Mouse (Mus musculus) MEL (cell line): Measurements from ENCODE around the gene Ybx2. TPM values are rescaled to one million over a fixed set of nuclear protein-coding genes. Genes with fewer than 3 reads are reported as not detected.
A peak's percentile ranks its signal among the peaks of the same experiment; 100 is the strongest.

Experiments
- DNase-seq: peaks from one replicate; pipeline ENCODE4 v3.0.0; 2011; ENCODE audit warnings: low read depth, low spot score
- H3K27ac ChIP-seq: 2 replicates; pipeline ENCODE4 v1.5.1; 2012; ENCODE audit warnings: low read depth, mild to moderate bottlenecking, control low read depth, low read length, moderate library complexity; ENCODE audit not compliant: control insufficient read depth
- H3K27me3 ChIP-seq, 2 experiments: fragments of 150-350 bp in 1 of 2; sonication (generic) in 1 of 2; 2 replicates each; pipeline ENCODE4 v1.6.1; 2012; ENCODE audit warnings: low read length in 2 of 2, mild to moderate bottlenecking in 2 of 2, improper control_type of control experiment in 1 of 2, moderate library complexity in 1 of 2; ENCODE audit not compliant: insufficient read depth in 2 of 2, control insufficient read depth in 1 of 2
- H3K36me3 ChIP-seq, 2 experiments: 2 replicates each; pipeline ENCODE4 v1.6.1; 2012 to 2014; ENCODE audit warnings: low read length in 2 of 2, improper control_type of control experiment in 1 of 2, inconsistent platforms in 1 of 2, mild to moderate bottlenecking in 1 of 2; ENCODE audit not compliant: insufficient read depth in 2 of 2, control insufficient read depth in 1 of 2
- H3K4me1 ChIP-seq, 2 experiments: fragments of 150-350 bp in 1 of 2; sonication (generic) in 1 of 2; 2 replicates each; pipeline ENCODE4 v1.6.1; 2012; ENCODE audit warnings: low read length in 2 of 2, improper control_type of control experiment in 1 of 2, mild to moderate bottlenecking in 1 of 2; ENCODE audit not compliant: insufficient read depth in 2 of 2, control insufficient read depth in 1 of 2
- H3K4me3 ChIP-seq, 2 experiments: fragments of 150-350 bp in 1 of 2; sonication (generic) in 1 of 2; 2 replicates each; pipeline ENCODE4 v1.5.1; 2012; ENCODE audit warnings: low read depth in 2 of 2, low read length in 2 of 2, mild to moderate bottlenecking in 2 of 2, moderate library complexity in 2 of 2, control low read depth in 1 of 2, improper control_type of control experiment in 1 of 2; ENCODE audit not compliant: control insufficient read depth in 1 of 2, insufficient read depth in 1 of 2
- H3K79me2 ChIP-seq: 2 replicates; pipeline ENCODE4 v1.6.1; 2012; ENCODE audit warnings: mild to moderate bottlenecking, low read length, moderate library complexity; ENCODE audit not compliant: control insufficient read depth, poor library complexity, insufficient read depth
- H3K9ac ChIP-seq: 2 replicates; pipeline ENCODE4 v1.6.1; 2012; ENCODE audit warnings: low read depth, mild to moderate bottlenecking, control low read depth, low read length, moderate library complexity; ENCODE audit not compliant: control insufficient read depth, poor library complexity, severe bottlenecking
- H3K9me3 ChIP-seq: fragments of 150-350 bp; sonication (generic); replicated peaks from 2 replicates; pipeline ENCODE4 v1.6.1; 2012; ENCODE audit warnings: mild to moderate bottlenecking, low read length, improper control_type of control experiment, moderate library complexity; ENCODE audit not compliant: insufficient read depth
- CHD1 ChIP-seq: IDR thresholded peaks from 2 replicates; pipeline ENCODE4 v1.6.1; 2012; ENCODE audit warnings: low read depth, mild to moderate bottlenecking, inconsistent platforms, low read length, improper control_type of control experiment
- CTCF ChIP-seq, 3 experiments: IDR thresholded peaks in 2 of 3; conservative IDR thresholded peaks in 1 of 3; 2 replicates each; pipeline ENCODE4 v1.5.1; 2011 to 2012; ENCODE audit warnings: low read length in 3 of 3, low read depth in 2 of 3, mild to moderate bottlenecking in 2 of 3, improper control_type of control experiment in 1 of 3, inconsistent platforms in 1 of 3, mixed read lengths in 1 of 3, moderate library complexity in 1 of 3; ENCODE audit not compliant: control insufficient read depth in 1 of 3, insufficient read depth in 1 of 3, poor library complexity in 1 of 3, severe bottlenecking in 1 of 3
- EP300 ChIP-seq, 2 experiments: IDR thresholded peaks; 2 replicates each; pipeline ENCODE4 v1.6.1; 2011; ENCODE audit warnings: improper control_type of control experiment in 2 of 2, low read length in 2 of 2, low read depth in 1 of 2, mild to moderate bottlenecking in 1 of 2
- ETS1 ChIP-seq: IDR thresholded peaks from 2 replicates; pipeline ENCODE4 v1.6.1; 2012; ENCODE audit warnings: low read depth, mild to moderate bottlenecking, inconsistent platforms, low read length, improper control_type of control experiment, moderate library complexity
- GATA1 ChIP-seq: IDR thresholded peaks from 2 replicates; pipeline ENCODE4 v1.6.1; 2011; ENCODE audit warnings: low read depth, low read length, improper control_type of control experiment
- HCFC1 ChIP-seq: IDR thresholded peaks from 2 replicates; pipeline ENCODE4 v1.6.1; 2012; ENCODE audit warnings: low read depth, mild to moderate bottlenecking, inconsistent platforms, low read length, improper control_type of control experiment, moderate library complexity
- JUND ChIP-seq: IDR thresholded peaks from 2 replicates; pipeline ENCODE4 v1.6.1; 2011; ENCODE audit warnings: low read depth, mild to moderate bottlenecking, improper control_type of control experiment, low read length
- MAFK ChIP-seq: IDR thresholded peaks from 2 replicates; pipeline ENCODE4 v1.6.1; 2011; ENCODE audit warnings: low read depth, mild to moderate bottlenecking, low read length, improper control_type of control experiment, borderline replicate concordance
- MAZ ChIP-seq: IDR thresholded peaks from 2 replicates; pipeline ENCODE4 v1.6.1; 2012; ENCODE audit warnings: low read depth, mild to moderate bottlenecking, inconsistent platforms, low read length, improper control_type of control experiment
- NELFE ChIP-seq: IDR thresholded peaks from 2 replicates; pipeline ENCODE4 v1.6.1; 2011; ENCODE audit warnings: low read depth, low read length, improper control_type of control experiment
- NRF1 ChIP-seq: IDR thresholded peaks from 2 replicates; pipeline ENCODE4 v1.6.1; 2014; ENCODE audit warnings: low read depth, mild to moderate bottlenecking, inconsistent platforms, low read length, improper control_type of control experiment, moderate library complexity; ENCODE audit not compliant: poor library complexity, insufficient read depth, severe bottlenecking
- POLR2AphosphoS2 ChIP-seq: IDR thresholded peaks from 2 replicates; pipeline ENCODE4 v1.6.1; 2011; ENCODE audit warnings: low read length, improper control_type of control experiment
- POLR2AphosphoS5 ChIP-seq: IDR thresholded peaks from 2 replicates; pipeline ENCODE4 v1.6.1; 2012; ENCODE audit warnings: low read depth, borderline replicate concordance, mild to moderate bottlenecking, inconsistent platforms, low read length, moderate library complexity, mixed read lengths
- RAD21 ChIP-seq: IDR thresholded peaks from 2 replicates; pipeline ENCODE4 v1.6.1; 2011; ENCODE audit warnings: mild to moderate bottlenecking, low read depth, low read length, improper control_type of control experiment
- RCOR1 ChIP-seq: IDR thresholded peaks from 2 replicates; pipeline ENCODE4 v1.6.1; 2012; ENCODE audit warnings: low read depth, mild to moderate bottlenecking, inconsistent platforms, low read length, improper control_type of control experiment
- SMC3 ChIP-seq: IDR thresholded peaks from 2 replicates; pipeline ENCODE4 v1.6.1; 2011; ENCODE audit warnings: low read depth, low read length, improper control_type of control experiment
- TBP ChIP-seq: IDR thresholded peaks from 2 replicates; pipeline ENCODE4 v1.8.0; 2011; ENCODE audit warnings: low read depth, low read length, improper control_type of control experiment
- TCF12 ChIP-seq: IDR thresholded peaks from 2 replicates; pipeline ENCODE4 v1.6.1; 2014; ENCODE audit warnings: low read depth, mild to moderate bottlenecking, inconsistent platforms, low read length, improper control_type of control experiment, moderate library complexity
- ZMIZ1 ChIP-seq: IDR thresholded peaks from 2 replicates; pipeline ENCODE4 v1.6.1; 2012; ENCODE audit warnings: low read depth, mild to moderate bottlenecking, inconsistent platforms, low read length, improper control_type of control experiment, moderate library complexity
- ZNF384 ChIP-seq: IDR thresholded peaks from 2 replicates; pipeline ENCODE4 v1.6.1; 2012; ENCODE audit warnings: low read depth, mild to moderate bottlenecking, inconsistent platforms, low read length, improper control_type of control experiment
- polyA plus RNA-seq, 2 experiments: library from polyadenylated mRNA; stranded (reverse) in 1 of 2; unstranded in 1 of 2; fragments of >175 nt in 1 of 2; fragments of >200 nt in 1 of 2; gene quantifications; 2 replicates each; pipeline versions ENCODE4 v1.2.1 to v1.2.4; 2012; ENCODE audit warnings: low replicate concordance in 2 of 2, low read depth in 1 of 2; ENCODE audit not compliant: insufficient read length in 2 of 2, insufficient read depth in 1 of 2, missing spikeins in 1 of 2
- total RNA-seq: library from RNA; depleted of rRNA; stranded (reverse); fragments of 300-350 nt; gene quantifications from 2 replicates; pipeline ENCODE4 v1.2.3, GENCODE M21; 2012

Gene Ybx2
- total and polyA plus RNA-seq, 3 experiments, result 0.50 to 0.92 TPM; not detected in 1

GRCm38 (mm10) chr11:69921114-69922011 is 14.2 kb upstream of the Ybx2 start, which contains the start of gene Eif5a (continued):
- peak; percentile 86 for TF ChIP-seq TBP
- peak; percentile 100 for TF ChIP-seq ZNF384
- TF ChIP-seq NELFE, result peak; percentile 95
- TF ChIP-seq, all 39 proteins: peak for 24

GRCm38 (mm10) chr11:69922012-69922756 is 13.4 kb upstream of the Ybx2 start:
- no peaks in the 10 kb centered on the region for H3K9me3 ChIP-seq
- peaks cover 13 to 29% of the 10 kb centered on the region in 2 experiments for H3K4me1 ChIP-seq
- DNase-seq, result peak; percentile 70

GRCm38 (mm10) chr11:69922796-69923195 is 12.8 kb upstream of the Ybx2 start:
- peak overlapping the region; percentile 98 for H3K27ac ChIP-seq
- H3K9me3 ChIP-seq, result no peaks in the 10 kb centered on the region
- H3K9ac ChIP-seq, result peak overlapping the region; percentile 89
- DNase-seq, result peak; percentile 60
- 0 out of 2 replicates have a peak, but pooled peaks have one; percentile 7 for TF ChIP-seq ETS1
- TF ChIP-seq POLR2AphosphoS2, result no peak
- peak; percentile 66; the same call in 1 of the 2 replicates for TF ChIP-seq MAFK
- peaks cover 34% of the 10 kb centered on the region for H3K79me2 ChIP-seq
- H3K36me3 ChIP-seq, result peaks cover 17 to 32% of the 10 kb centered on the region in 2 experiments
- peak overlapping the region; percentile 22 to 57 for H3K4me3 ChIP-seq
- no peaks in the 10 kb centered on the region for H3K27me3 ChIP-seq
- peaks cover 13 to 22% of the 10 kb centered on the region in 2 experiments for H3K4me1 ChIP-seq

More at GRCm38 (mm10) chr11:69922012-69922756, 13.4 kb upstream of the Ybx2 start:
- peak overlapping the region; percentile 57 to 77 for H3K4me3 ChIP-seq
- peak overlapping the region; percentile 98 for H3K27ac ChIP-seq
- TF ChIP-seq JUND (peak; percentile 79; the same call in 1 of the 2 replicates), ZMIZ1 (peak; percentile 11; the same call in 1 of the 2 replicates), RCOR1 (peak; percentile 54; the same call in 1 of the 2 replicates), TCF12 (no peak), NRF1 (peak; percentile 21; the same call in 1 of the 2 replicates), ETS1 (peak; percentile 7; the same call in 1 of the 2 replicates), CHD1 (peak; percentile 97), CTCF (IDR thresholded peaks at IDR 0.05 in 2 of 3, conservative IDR thresholded peaks at IDR 0.05 in 1 of 3; ENCODE audit: control insufficient read depth in 1 of 3, insufficient read depth in 1 of 3, low read depth in 2 of 3, low read length in 3 of 3, poor library complexity in 1 of 3, severe bottlenecking in 1 of 3) (peak in 1 of 3 experiments; percentile 45; a peak in 2 of 6 replicates), GATA1 (peak; percentile 84), EP300 (IDR thresholded peaks at IDR 0.05; ENCODE audit: low read depth in 1 of 2, low read length in 2 of 2) (peak; percentile 19 to 63; a peak in 1 of 4 replicates), HCFC1 (no peak), RAD21 (peak; percentile 29), ZNF384 (peak; percentile 50; the same call in 1 of the 2 replicates), MAZ (peak; percentile 61; the same call in 1 of the 2 replicates), POLR2AphosphoS5 (no peak), SMC3 (no peak)
- H3K27me3 ChIP-seq, result no peaks in the 10 kb centered on the region
- peaks cover 22 to 38% of the 10 kb centered on the region in 2 experiments for H3K36me3 ChIP-seq
- H3K79me2 ChIP-seq, result peaks cover 41% of the 10 kb centered on the region
- peak overlapping the region; percentile 89 for H3K9ac ChIP-seq
